Mouse (Mus musculus): ENCODE data around the gene C2cd5.

GRCm38 (mm10) chr6:143110371-143110770, 10.4 kb upstream of the C2cd5 start:
- TF ChIP-seq CTCF (IDR thresholded peaks at IDR 0.05; ENCODE audit: insufficient read depth, low read length) (no peak), POLR2A (IDR thresholded peaks at IDR 0.05; ENCODE audit: borderline replicate concordance, extremely low read depth, low read depth, low read length) (no peak)

All from lung, adult 2 months (tissue).